14 mouse cellular contexts compared by ENCODE assay signal in genomic region chr5:133683021-133683420, GRCm38 (mm10).
"Had no signal": no experiment of that assay in that cellular context is flagged by ENCODE, and none has a peak within 500 bp of the region (broad histone marks: within the 10 kb centered on the region; RNA-seq: fewer than 3 reads in every experiment).

No protein-coding gene starts in this region.

- H3K4me1 ChIP-seq: liver, embryonic 15.5 days; midbrain, embryonic 15.5 days; stomach, embryonic 15.5 days had no signal

- H3K4me2 ChIP-seq: liver, embryonic 11.5 days; liver, embryonic 15.5 days; midbrain, embryonic 15.5 days; stomach, embryonic 15.5 days had no signal

- H3K9ac ChIP-seq: liver, embryonic 15.5 days; midbrain, embryonic 15.5 days; stomach, embryonic 15.5 days had no signal

- H3K4me3 ChIP-seq: layer of hippocampus, adult 2 months; liver, embryonic 15.5 days; midbrain, embryonic 10.5 days; midbrain, embryonic 15.5 days; stomach, embryonic 15.5 days had no signal

- DNase-seq: kidney, adult 8-10 months; kidney, postnatal 25 days; lung, adult 2 months; lung, postnatal 36 days; retina, postnatal 1 day; thymus, adult 2 months; thymus, postnatal 25 days had no signal

- H3K27me3 ChIP-seq: liver, embryonic 15.5 days; midbrain, embryonic 15.5 days; stomach, embryonic 15.5 days had no signal

- H3K36me3 ChIP-seq: liver, embryonic 15.5 days; midbrain, embryonic 10.5 days; midbrain, embryonic 15.5 days; stomach, embryonic 15.5 days had no signal

- ATAC-seq: lung, postnatal 0 days; midbrain, embryonic 15.5 days had no signal

- H3K9me3 ChIP-seq: liver, embryonic 15.5 days; midbrain, embryonic 10.5 days; midbrain, embryonic 15.5 days; stomach, embryonic 15.5 days had no signal

- H3K27ac ChIP-seq: layer of hippocampus, adult 2 months; liver, embryonic 15.5 days; midbrain, embryonic 10.5 days; midbrain, embryonic 15.5 days; stomach, embryonic 15.5 days had no signal
